Mouse (Mus musculus) layer of hippocampus, adult 8-10 months (tissue): ENCODE measurements at regions not wholly inside any gene's neighbourhood (a gene's known extent, or its start where the extent isn't known, plus 50 kb on each side); places are given as distances from the start of the nearest gene placed in this dataset.

ENCODE experiments used
- DNase-seq, 2 experiments: peaks; one replicate each; pipeline ENCODE4 v3.0.0; 2022; ENCODE audit warnings: low spot score in 2 of 2

GRCm38 (mm10) chr5:82142063-82142462 is 1122.1 kb downstream of the Adgrl3 start:
- DNase-seq = no peak
